Mouse (Mus musculus) fibroblast of lung, adult 2 months (primary cell): ENCODE results near the gene Cdh23.

Experiments used
- DNase-seq: peaks from one replicate; pipeline ENCODE4 v3.0.0-alpha.2; 2011; ENCODE audit warnings: low read depth

Gene Cdh23

DNA sequence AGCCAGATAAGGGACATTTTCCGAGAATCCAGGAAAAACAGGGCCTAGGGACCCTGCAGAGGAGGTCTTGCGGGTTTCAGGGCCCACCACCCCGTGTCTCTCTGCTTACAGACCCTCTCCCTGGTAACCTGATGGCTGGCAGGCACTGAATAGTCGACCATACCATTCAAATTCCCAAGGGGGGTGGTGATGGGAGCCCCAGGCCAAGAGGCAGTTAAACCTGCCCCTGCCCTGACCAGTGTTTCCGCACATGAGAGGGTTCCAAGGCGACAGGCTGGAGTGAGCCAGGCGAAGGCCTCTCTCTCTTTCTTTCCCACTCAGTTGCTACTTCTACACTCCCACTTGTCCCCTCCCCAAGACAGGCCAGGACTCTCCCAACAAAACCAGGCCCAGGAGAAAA, 296.8 kb downstream of the Cdh23 start, which contains the start of gene Gm17455:
TSS of gene Gm17455 (plus strand) at position 278 of the 400 bp plus-strand sequence.
- no peak for DNase-seq

DNA sequence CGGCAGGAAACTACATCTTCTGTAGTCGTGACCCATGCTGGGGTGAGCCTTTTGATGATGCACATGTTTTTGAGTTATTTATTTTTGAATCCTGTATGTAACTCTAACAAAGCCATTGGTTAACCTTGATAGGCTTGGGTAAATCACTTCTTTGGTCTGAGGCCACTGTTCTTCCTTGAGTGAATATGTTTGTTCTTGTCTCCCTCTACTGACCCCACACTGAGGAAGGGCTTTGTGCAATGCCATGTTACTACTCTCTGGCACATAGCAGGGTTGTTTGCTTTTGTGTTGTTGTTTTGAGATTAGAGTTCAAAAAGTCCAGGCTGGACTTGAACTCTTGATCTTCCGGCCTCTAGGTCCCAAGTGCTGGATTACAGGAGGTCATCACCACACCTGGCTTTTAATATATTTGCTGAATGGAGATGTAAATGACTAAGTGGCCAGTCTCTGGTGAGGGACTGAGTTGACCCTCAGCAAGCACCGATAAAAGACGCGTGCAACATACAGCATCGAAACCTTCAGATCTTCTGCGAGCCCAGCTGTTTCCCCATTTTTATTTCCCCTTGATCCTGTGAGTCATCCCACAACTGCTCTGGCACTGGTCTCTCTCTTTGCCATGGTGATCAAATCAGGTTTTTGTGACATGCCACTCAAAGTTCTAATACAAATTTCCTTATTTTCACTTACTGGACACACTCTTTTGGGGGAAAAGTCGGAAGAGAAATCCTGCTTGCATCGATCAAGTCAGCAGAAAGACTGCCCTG, 298.1 kb downstream of the Cdh23 start:
- no peak for DNase-seq

GRCm38 (mm10) chr10:60395605-60396004, 300.7 kb downstream of the Cdh23 start:
- DNase-seq = no peak

GRCm38 (mm10) chr10:60394936-60395335, 301.4 kb downstream of the Cdh23 start:
- no peak for DNase-seq

- DNase-seq = no peak
These were observed 304.6 kb downstream of the Cdh23 start for GRCm38 (mm10) chr10:60391661-60392060.

- no peak for DNase-seq
These were observed 305.3 kb downstream of the Cdh23 start for GRCm38 (mm10) chr10:60390904-60391420.

GRCm38 (mm10) chr10:60390177-60390903, 305.9 kb downstream of the Cdh23 start:
- no peak for DNase-seq

- no peak for DNase-seq
These were observed 306.8 kb downstream of the Cdh23 start for GRCm38 (mm10) chr10:60389447-60389865.

GRCm38 (mm10) chr10:60388332-60388731, 308.0 kb downstream of the Cdh23 start:
- DNase-seq = no peak

DNA sequence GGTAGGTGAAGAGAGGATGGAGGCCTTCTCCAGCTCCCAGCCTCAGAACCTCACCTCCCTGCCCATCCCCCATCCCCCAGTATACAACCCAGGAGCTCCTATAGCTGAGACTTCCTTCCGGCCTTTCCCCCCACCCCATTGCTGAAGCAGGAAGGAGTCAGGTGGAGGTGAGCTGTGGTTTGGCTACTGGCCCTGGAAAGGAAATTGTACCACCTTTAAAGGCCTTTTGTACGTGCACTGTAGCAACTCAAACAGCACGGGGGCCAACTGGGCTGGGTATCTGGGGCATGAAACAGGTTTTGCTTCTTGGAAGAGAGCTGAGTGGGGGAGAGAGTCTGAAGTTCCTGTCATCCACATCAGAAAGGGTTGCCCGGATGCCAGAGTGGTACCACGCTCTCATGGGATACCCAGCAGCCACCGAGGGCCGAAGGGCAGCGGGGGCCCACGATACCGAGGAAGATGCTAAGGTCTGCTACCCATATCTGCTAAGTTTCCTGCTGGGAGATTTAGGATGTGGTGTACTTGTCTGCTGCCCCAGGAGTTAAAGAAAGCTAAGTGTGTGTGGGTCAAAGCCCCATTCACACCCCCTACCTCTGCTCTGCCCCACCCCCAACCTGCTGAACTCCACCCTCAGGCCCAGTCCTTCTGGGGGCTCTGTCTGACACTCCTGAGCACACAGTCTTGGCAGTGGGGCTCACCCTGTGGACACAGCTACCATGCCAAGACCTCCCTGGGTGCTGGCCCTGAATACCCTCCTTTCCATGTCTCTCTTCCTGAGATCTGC, 315.0 kb downstream of the Cdh23 start:
- no peak for DNase-seq

DNA sequence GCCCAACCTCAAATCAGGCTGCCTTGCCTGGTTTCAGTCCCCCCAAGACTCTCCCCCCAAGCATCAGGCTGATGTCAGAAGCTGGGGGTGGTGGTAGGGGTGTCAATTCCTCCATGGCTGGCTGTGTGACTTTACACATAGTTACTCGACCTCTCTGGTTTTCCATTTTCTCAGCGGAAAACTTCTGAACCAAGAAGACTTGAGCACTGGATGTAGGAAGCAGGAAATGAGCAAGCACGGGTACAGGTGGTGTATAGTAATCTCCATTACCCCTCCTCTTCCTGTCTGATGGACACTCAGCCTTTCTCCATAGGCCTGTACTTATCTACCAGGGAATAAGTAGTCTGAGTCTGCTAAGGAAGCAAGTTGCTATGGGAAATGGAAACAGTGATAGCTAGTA, 316.1 kb downstream of the Cdh23 start:
- DNase-seq = no peak

DNA sequence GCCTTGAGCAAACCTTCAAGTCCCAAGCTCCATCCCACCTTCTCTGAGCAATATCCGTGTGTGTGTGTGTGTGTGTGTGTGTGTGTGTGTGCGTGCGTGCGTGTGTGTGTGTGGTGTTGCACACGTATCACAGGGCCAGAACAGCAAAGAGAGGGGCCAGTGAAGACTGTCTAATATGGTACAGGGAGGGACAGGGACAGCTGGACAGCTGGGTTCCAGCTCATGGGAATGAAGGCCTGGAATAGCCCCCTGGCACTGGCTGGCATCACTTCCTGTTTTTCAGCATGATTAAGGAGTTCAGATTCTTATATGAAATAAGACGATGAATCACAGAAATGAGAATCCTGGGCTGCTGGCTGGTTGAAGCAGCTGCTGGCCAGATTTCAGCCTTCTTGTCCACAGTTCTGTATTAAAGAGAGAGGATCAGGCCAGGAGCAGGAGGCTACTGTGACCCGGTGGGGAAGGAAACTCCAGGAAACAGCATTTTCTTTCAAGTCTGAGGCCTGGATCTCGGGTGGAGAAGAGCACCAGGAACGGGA, 316.8 kb downstream of the Cdh23 start:
- peak; percentile 87 for DNase-seq

- DNase-seq = no peak
These were observed 319.6 kb downstream of the Cdh23 start for GRCm38 (mm10) chr10:60376704-60377103.

DNA sequence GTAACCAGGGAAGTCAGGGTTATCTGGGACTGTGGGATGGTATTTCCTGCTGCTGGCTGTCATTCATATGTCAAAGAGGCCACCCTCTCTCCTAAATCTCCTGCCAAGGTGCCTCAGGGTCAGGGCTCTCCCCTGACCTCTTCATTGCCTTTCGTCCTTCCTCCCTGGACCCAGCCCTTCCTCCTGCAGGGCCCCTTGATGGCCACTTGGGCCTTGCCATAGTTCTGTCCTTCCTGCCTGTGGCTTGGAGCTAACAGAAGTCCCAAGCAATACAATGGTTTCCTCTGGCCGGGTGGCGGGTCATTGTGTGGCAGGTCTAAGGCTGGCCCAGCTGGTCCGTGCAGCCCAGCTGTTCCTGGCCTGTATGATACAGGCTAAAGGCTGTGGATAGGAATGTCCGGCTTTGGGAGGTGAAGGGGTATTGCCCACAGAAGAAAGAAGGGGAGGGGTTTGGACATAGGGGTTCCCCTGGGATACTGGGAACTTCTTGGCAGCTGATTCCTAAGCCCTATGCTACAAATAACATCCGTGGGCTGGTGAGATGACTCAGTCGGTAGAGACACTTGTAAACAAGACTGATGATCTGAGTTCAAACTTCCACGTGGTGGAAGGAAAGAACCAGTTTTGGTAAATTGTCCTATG, 322.2 kb downstream of the Cdh23 start:
- DNase-seq = no peak

GRCm38 (mm10) chr10:60373543-60373936, 322.8 kb downstream of the Cdh23 start:
- no peak for DNase-seq

DNA sequence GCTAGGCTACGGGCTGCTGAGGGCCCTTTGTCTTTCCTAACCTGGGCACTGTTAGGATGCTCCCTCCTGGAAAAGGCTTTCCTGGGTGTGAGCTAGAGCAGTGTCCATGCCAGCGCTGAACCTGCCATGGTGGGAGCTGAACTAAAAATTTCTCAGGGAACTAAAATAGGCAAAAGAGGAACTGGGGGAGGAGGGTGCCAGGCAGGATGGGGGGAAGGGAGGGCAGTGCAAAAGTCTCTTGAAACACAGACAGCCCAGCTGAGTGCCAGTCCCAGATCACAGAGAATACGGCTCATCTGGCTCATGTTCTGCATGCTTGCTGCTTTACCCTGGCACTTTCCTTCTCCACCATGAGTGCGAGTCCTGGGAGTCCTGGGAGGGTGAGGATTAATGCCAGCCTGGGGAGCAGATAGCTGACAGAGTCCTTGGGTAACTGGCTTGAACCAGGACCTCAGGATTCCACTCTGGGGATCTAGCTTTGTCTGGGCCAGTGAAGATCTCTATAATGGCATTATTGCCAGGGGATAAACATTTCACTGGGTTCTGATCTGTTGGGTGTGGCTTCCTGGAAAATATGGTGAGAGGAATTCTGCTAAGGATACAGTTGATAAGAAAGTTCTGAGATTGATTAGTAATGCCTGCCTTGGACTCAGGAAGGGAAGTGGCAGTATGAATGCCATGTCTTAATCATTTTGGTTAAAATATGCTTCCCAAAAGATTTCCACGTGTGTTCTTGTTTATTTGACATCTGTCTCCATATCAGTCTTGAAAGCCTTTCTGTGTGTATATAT, 324.5 kb downstream of the Cdh23 start:
- DNase-seq = no peak

- DNase-seq = no peak
These were observed 325.7 kb downstream of the Cdh23 start for GRCm38 (mm10) chr10:60370601-60371061.

DNA sequence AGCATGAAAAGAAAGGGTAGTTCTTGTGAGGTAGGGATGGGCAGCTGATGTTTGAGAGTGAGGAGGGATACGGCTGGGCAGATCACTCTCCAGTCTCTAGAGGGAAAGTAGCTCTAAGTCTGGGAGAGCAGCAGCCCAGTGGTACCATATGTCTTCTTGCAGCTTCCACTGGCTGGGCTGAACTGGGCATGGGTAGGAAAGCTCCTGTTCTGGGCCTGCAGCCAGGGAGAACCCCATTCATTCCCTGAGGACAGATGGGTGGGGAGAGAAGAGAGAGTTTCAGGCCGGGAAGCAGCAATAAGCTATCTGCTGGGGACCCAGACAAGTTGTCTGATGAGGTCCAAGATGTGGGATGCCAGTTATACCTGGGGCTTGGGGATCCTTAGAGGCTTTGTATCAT, 326.2 kb downstream of the Cdh23 start:
- DNase-seq = no peak

DNA sequence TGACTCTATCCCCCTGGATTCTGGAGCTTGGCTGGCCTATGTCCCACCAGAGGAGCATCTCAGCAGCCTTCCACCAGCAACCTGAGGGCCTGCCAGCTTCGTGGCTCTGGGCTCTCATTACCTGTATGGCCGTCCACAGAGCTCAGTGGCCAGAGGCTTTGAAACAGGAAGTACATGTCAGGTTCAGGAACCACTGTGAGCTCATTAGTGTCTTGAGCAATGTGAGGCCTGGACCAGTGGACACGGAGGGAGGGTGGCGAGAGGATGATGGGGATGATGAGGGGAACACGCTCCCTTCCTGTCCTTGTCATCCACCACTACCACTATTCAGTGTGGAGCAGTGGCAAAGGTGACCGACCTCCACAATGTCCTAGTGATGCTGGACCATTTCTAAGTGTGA, 326.9 kb downstream of the Cdh23 start:
- DNase-seq = no peak

- no peak for DNase-seq
These were observed 328.4 kb downstream of the Cdh23 start for GRCm38 (mm10) chr10:60367904-60368303.

GRCm38 (mm10) chr10:60367145-60367544, 329.1 kb downstream of the Cdh23 start:
- no peak for DNase-seq
